Mouse (Mus musculus) kidney, adult 2 months (tissue): ENCODE data around the gene Cers5. TPM values are rescaled to one million over a fixed set of nuclear protein-coding genes. Genes with fewer than 3 reads are reported as not detected.

Experiments used
- DNase-seq: peaks from one replicate; pipeline ENCODE4 v3.0.0; 2021
- H3K27ac ChIP-seq: fragments of 200-500 bp; 2 replicates; pipeline ENCODE4 v1.5.1; 2012; ENCODE audit warnings: low read depth, low read length, control low read depth, inconsistent platforms; ENCODE audit not compliant: insufficient read depth
- H3K27me3 ChIP-seq: fragments of 200-500 bp; replicated peaks from 2 replicates; pipeline ENCODE4 v1.6.1; 2012; ENCODE audit warnings: mild to moderate bottlenecking, moderate library complexity, low read length, inconsistent platforms; ENCODE audit not compliant: control insufficient read depth, insufficient read depth
- H3K36me3 ChIP-seq: fragments of 200-500 bp; 2 replicates; pipeline ENCODE4 v1.6.1; 2012; ENCODE audit warnings: mild to moderate bottlenecking, moderate library complexity, low read length, inconsistent platforms; ENCODE audit not compliant: control insufficient read depth, insufficient read depth
- H3K4me1 ChIP-seq: fragments of 200-500 bp; 2 replicates; pipeline ENCODE4 v1.6.1; 2011; ENCODE audit warnings: low read length; ENCODE audit not compliant: control insufficient read depth, insufficient read depth
- H3K4me3 ChIP-seq: fragments of 200-500 bp; 2 replicates; pipeline ENCODE4 v1.5.1; 2011; ENCODE audit warnings: mild to moderate bottlenecking, low read depth, low read length, control low read depth; ENCODE audit not compliant: insufficient read depth
- CTCF ChIP-seq: fragments of 200-500 bp; conservative IDR thresholded peaks from 2 replicates; pipeline ENCODE4 v1.5.1; 2011; ENCODE audit warnings: low read depth, mild to moderate bottlenecking, control low read depth, low read length, moderate library complexity, mixed read lengths; ENCODE audit not compliant: insufficient read depth, insufficient read length
- POLR2A ChIP-seq: fragments of 200-500 bp; IDR thresholded peaks from one replicate; pipeline ENCODE4 v1.6.1; 2011; ENCODE audit warnings: low read depth, low read length, control low read depth
- WGBS: fragments of 180-500 bp; shearing (Covaris S2); methylation state at CpG from one replicate; pipeline ENCODE4 v1.1.7; 2018; 5-methylcytosine and 5-hydroxymethylcytosine counted together
- polyA plus RNA-seq: library from polyadenylated mRNA; depleted of rRNA; stranded (reverse); fragments of >200 nt; gene quantifications from 2 replicates; pipeline ENCODE4 v1.2.3, GENCODE M21; 2012

Gene Cers5
- polyA plus RNA-seq, 1 experiment, result 28.7 TPM

GRCm38 (mm10) chr15:99767467-99767866 is 5.2 kb downstream of the Cers5 start:
- Histone ChIP-seq H3K4me3 (no peak overlapping the region), H3K27me3 (no peaks in the 10 kb centered on the region), H3K4me1 (0 out of 2 replicates have a peak, but pooled peaks cover 2% of the 10 kb centered on the region), H3K36me3 (no peaks in the 10 kb centered on the region), H3K27ac (no peak overlapping the region)
- TF ChIP-seq POLR2A (no peak), CTCF (no peak)
- DNase-seq, result no peak
- 80% methylated on average over 4 of the region's 4 CpGs for WGBS

GRCm38 (mm10) chr15:99754204-99754603 is 18.5 kb downstream of the Cers5 start:
- H3K27ac ChIP-seq, result no peak overlapping the region
- 85% methylated on average over 3 of the region's 3 CpGs for WGBS
- TF ChIP-seq POLR2A, result no peak
- no peak for TF ChIP-seq CTCF
- no peaks in the 10 kb centered on the region for H3K36me3 ChIP-seq
- no peak for DNase-seq
- no peaks in the 10 kb centered on the region for H3K27me3 ChIP-seq
- H3K4me1 ChIP-seq, result peaks cover 2% of the 10 kb centered on the region; the same call in 1 of the 2 replicates
- no peak overlapping the region for H3K4me3 ChIP-seq

GRCm38 (mm10) chr15:99740229-99740628 is 32.5 kb downstream of the Cers5 start:
- no peak for TF ChIP-seq POLR2A
- no peak for TF ChIP-seq CTCF
- WGBS, result 94% methylated on average over 4 of the region's 4 CpGs
- no peaks in the 10 kb centered on the region; the same call in 1 of the 2 replicates for H3K36me3 ChIP-seq
- DNase-seq, result no peak
- no peak overlapping the region for H3K27ac ChIP-seq
- H3K4me3 ChIP-seq, result no peak overlapping the region
- H3K27me3 ChIP-seq, result no peaks in the 10 kb centered on the region
- no peaks in the 10 kb centered on the region for H3K4me1 ChIP-seq

GRCm38 (mm10) chr15:99736675-99737074 is 36.0 kb downstream of the Cers5 start:
- Histone ChIP-seq H3K27me3 (no peaks in the 10 kb centered on the region), H3K4me1 (no peaks in the 10 kb centered on the region), H3K36me3 (no peaks in the 10 kb centered on the region; the same call in 1 of the 2 replicates), H3K27ac (no peak overlapping the region), H3K4me3 (no peak overlapping the region)
- 86% methylated on average over 11 of the region's 11 CpGs for WGBS
- DNase-seq, result no peak
- TF ChIP-seq POLR2A (no peak), CTCF (no peak)

DNA sequence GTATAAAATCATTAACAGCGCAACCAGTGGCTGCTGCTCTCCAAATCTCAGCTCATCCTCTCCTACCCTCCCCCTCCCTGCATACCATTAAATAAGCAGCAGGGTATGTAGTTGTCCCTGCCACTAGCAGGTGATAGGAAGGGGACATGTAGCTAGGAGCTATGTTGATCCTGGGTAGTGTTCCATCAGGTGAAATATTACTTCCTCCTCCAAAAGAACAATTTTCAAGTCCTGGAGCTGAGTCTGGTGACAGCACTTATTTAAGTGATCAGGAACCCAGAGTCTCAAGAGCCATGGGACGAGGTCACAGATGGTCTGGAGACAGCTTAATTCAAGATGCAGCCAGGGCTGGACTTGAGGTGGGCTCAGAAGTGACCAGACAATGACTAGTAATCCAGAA is 37.1 kb downstream of the Cers5 start:
- 91% methylated on average over 2 of the region's 2 CpGs for WGBS
- TF ChIP-seq CTCF (no peak), POLR2A (no peak)
- no peak overlapping the region for H3K27ac ChIP-seq
- peak; percentile 100 for DNase-seq
- H3K36me3 ChIP-seq, result no peaks in the 10 kb centered on the region; the same call in 1 of the 2 replicates
- no peaks in the 10 kb centered on the region for H3K4me1 ChIP-seq
- no peaks in the 10 kb centered on the region for H3K27me3 ChIP-seq
- no peak overlapping the region for H3K4me3 ChIP-seq

GRCm38 (mm10) chr15:99733186-99733585 is 39.5 kb downstream of the Cers5 start:
- Histone ChIP-seq H3K27me3 (no peaks in the 10 kb centered on the region), H3K36me3 (peaks cover 3% of the 10 kb centered on the region; the same call in 1 of the 2 replicates), H3K4me3 (no peak overlapping the region), H3K4me1 (no peaks in the 10 kb centered on the region), H3K27ac (no peak overlapping the region)
- no peak for TF ChIP-seq POLR2A
- TF ChIP-seq CTCF, result no peak
- DNase-seq, result no peak
- WGBS, result 95% methylated on average over 5 of the region's 5 CpGs

- 90% methylated on average over 3 of the region's 3 CpGs for WGBS
- no peak for DNase-seq
- Histone ChIP-seq H3K4me1 (peaks cover under 1% of the 10 kb centered on the region; the same call in 1 of the 2 replicates), H3K4me3 (no peak overlapping the region), H3K27me3 (no peaks in the 10 kb centered on the region), H3K36me3 (peaks cover 3% of the 10 kb centered on the region; the same call in 1 of the 2 replicates), H3K27ac (no peak overlapping the region)
- no peak for TF ChIP-seq CTCF
Observed at GRCm38 (mm10) chr15:99731678-99732077, 41.0 kb downstream of the Cers5 start.
